Comparison of ENCODE assay signal across 1 mouse cellular context in the genomic region with DNA sequence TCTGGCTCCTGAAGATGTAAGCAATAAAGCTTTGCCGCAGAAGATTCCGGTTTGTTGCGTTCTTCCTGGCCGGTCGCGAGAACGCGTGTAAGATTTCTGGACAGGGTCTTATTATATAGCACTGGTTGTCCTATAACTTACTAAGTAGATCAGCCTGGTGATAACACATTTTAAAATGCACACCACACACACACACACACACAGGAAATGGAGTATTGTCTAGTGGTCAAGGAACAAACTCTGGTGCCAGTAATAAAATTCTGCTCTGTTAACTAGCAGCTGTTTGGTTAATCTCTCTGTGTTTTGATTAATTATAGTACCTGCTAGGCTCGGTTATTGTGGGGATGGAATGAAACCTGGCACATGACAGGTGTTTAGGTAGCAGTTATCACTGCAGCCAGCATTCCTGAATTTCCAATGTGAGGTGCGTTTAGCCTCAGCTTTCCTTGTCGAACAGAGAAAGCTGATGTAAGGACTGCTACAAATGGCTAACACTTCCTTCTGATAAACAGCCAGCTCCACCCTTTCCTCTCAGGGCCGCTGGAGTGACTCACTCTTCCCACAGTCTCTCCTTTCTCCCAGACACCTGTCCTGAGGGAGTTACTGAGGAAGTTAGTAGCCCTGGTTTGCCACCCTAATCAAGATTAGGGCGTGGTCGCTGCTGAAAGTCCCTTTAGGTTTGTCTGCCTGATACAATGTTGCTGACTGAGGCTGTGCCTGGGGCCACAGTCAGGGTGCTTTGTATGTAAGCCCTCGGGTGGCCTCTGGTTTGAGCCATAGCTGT.
TF ChIP-seq lines count a peak whose summit lies in the region.

No protein-coding gene starts in this region.

TF ChIP-seq in MEL, 35 proteins besides CTCF, POLR2A, EP300 and RAD21:
- TF ChIP-seq MYB (IDR thresholded peaks at IDR 0.05; ENCODE audit: low read depth, low read length) (no peak), POLR2AphosphoS5 (IDR thresholded peaks at IDR 0.05; ENCODE audit: borderline replicate concordance, low read depth, low read length) (no peak), ZKSCAN1 (IDR thresholded peaks at IDR 0.05; ENCODE audit: low read depth, low read length) (no peak), MAX (IDR thresholded peaks at IDR 0.05; ENCODE audit: low read length) (no peak), TBP (IDR thresholded peaks at IDR 0.05; ENCODE audit: low read depth, low read length) (no peak), MAFK (IDR thresholded peaks at IDR 0.05; ENCODE audit: borderline replicate concordance, low read depth, low read length) (no peak), ZMIZ1 (IDR thresholded peaks at IDR 0.05; ENCODE audit: low read depth, low read length) (no peak), ZNF384 (IDR thresholded peaks at IDR 0.05; ENCODE audit: low read depth, low read length) (no peak), MAZ (IDR thresholded peaks at IDR 0.05; ENCODE audit: low read depth, low read length) (no peak), BHLHE40 (IDR thresholded peaks at IDR 0.05; ENCODE audit: borderline replicate concordance, low read depth, low read length) (0 out of 2 replicates have a peak, but pooled peaks have one; percentile 31), POLR2AphosphoS2 (IDR thresholded peaks at IDR 0.05; ENCODE audit: low read length) (no peak), TCF12 (IDR thresholded peaks at IDR 0.05; ENCODE audit: low read depth, low read length) (peak; percentile 47; the same call in 1 of the 2 replicates), SIN3A (IDR thresholded peaks at IDR 0.05; ENCODE audit: low read length) (no peak; the same call in 1 of the 2 replicates), CHD2 (IDR thresholded peaks at IDR 0.05; ENCODE audit: low read length) (no peak), SMC3 (IDR thresholded peaks at IDR 0.05; ENCODE audit: low read depth, low read length) (no peak), JUND (IDR thresholded peaks at IDR 0.05; ENCODE audit: low read depth, low read length) (peak; percentile 87), GATA1 (IDR thresholded peaks at IDR 0.05; ENCODE audit: low read depth, low read length) (peak; percentile 72), NRF1 (IDR thresholded peaks at IDR 0.05; ENCODE audit: insufficient read depth, low read depth, low read length, poor library complexity, severe bottlenecking) (no peak), UBTF (IDR thresholded peaks at IDR 0.05; ENCODE audit: borderline replicate concordance, insufficient read depth, low read depth, low read length) (no peak), MYC (IDR thresholded peaks at IDR 0.05; ENCODE audit: low read depth, low read length) (0 out of 2 replicates have a peak, but pooled peaks have one; percentile 32), USF2 (IDR thresholded peaks at IDR 0.05; ENCODE audit: borderline replicate concordance in 1 of 2, insufficient read depth in 1 of 2, low read depth in 1 of 2, low read length in 2 of 2) (no peak), RCOR1 (IDR thresholded peaks at IDR 0.05; ENCODE audit: low read depth, low read length) (peak; percentile 89), ETS1 (IDR thresholded peaks at IDR 0.05; ENCODE audit: low read depth, low read length) (peak; percentile 81), TAL1 (IDR thresholded peaks at IDR 0.05; ENCODE audit: low read length) (no peak; the same call in 1 of the 2 replicates), MEF2A (IDR thresholded peaks at IDR 0.05; ENCODE audit: extremely low read depth, insufficient replicate concordance, low read depth, low read length, poor library complexity, severe bottlenecking) (no peak), ELF1 (IDR thresholded peaks at IDR 0.05; ENCODE audit: low read depth, low read length) (peak; percentile 30; the same call in 1 of the 2 replicates), MXI1 (IDR thresholded peaks at IDR 0.05; ENCODE audit: low read depth, low read length) (no peak), CHD1 (IDR thresholded peaks at IDR 0.05; ENCODE audit: low read depth, low read length) (no peak), HCFC1 (IDR thresholded peaks at IDR 0.05; ENCODE audit: low read depth, low read length) (no peak), ZC3H11A (IDR thresholded peaks at IDR 0.05; ENCODE audit: low read depth, low read length) (peak; percentile 33), E2F4 (IDR thresholded peaks at IDR 0.05; ENCODE audit: borderline replicate concordance, low read depth, low read length) (no peak), NELFE (IDR thresholded peaks at IDR 0.05; ENCODE audit: low read depth, low read length) (no peak)
